Mouse (Mus musculus) liver, adult 2 months (tissue): ENCODE measurements at regions not wholly inside any gene's neighbourhood (a gene's known extent, or its start where the extent isn't known, plus 50 kb on each side); places are given as distances from the start of the nearest gene placed in this dataset.

Source experiments
- DNase-seq: peaks from one replicate; pipeline ENCODE4 v3.0.0-alpha.2; 2011; ENCODE audit warnings: low read depth, low spot score; ENCODE audit errors: extremely low read depth
- H3K27ac ChIP-seq: fragments of 200-500 bp; replicated peaks from 2 replicates; pipeline ENCODE4 v1.5.1; 2012; ENCODE audit warnings: low read depth, mild to moderate bottlenecking, control low read depth, inconsistent platforms, low read length; ENCODE audit not compliant: insufficient read depth
- H3K27me3 ChIP-seq: fragments of 200-500 bp; 2 replicates; pipeline ENCODE4 v1.6.1; 2012; ENCODE audit warnings: mild to moderate bottlenecking, moderate library complexity, low read length, inconsistent platforms; ENCODE audit not compliant: control insufficient read depth, insufficient read depth
- H3K36me3 ChIP-seq: fragments of 200-500 bp; 2 replicates; pipeline ENCODE4 v1.6.1; 2012; ENCODE audit warnings: low read length, inconsistent platforms; ENCODE audit not compliant: control insufficient read depth, insufficient read depth
- H3K4me1 ChIP-seq: fragments of 200-500 bp; 2 replicates; pipeline ENCODE4 v1.6.1; 2011; ENCODE audit warnings: low read length; ENCODE audit not compliant: control insufficient read depth, insufficient read depth
- H3K4me3 ChIP-seq: fragments of 200-500 bp; 2 replicates; pipeline ENCODE4 v1.5.1; 2011; ENCODE audit warnings: low read depth, mild to moderate bottlenecking, control low read depth, low read length, moderate library complexity; ENCODE audit not compliant: insufficient read depth
- H3K79me2 ChIP-seq: fragments of 200-500 bp; 2 replicates; pipeline ENCODE4 v1.6.1; 2012; ENCODE audit warnings: inconsistent platforms, mild to moderate bottlenecking, low read length, moderate library complexity; ENCODE audit not compliant: control insufficient read depth, insufficient read depth
- H3K9ac ChIP-seq: fragments of 200-500 bp; 2 replicates; pipeline ENCODE4 v1.6.1; 2012; ENCODE audit warnings: low read depth, mild to moderate bottlenecking, control low read depth, inconsistent platforms, low read length
- CTCF ChIP-seq: fragments of 200-500 bp; IDR thresholded peaks from 2 replicates; pipeline ENCODE4 v1.5.1; 2011; ENCODE audit warnings: low read depth, low read length, control low read depth
- POLR2A ChIP-seq: fragments of 200-500 bp; IDR thresholded peaks from 2 replicates; pipeline ENCODE4 v1.6.1; 2011; ENCODE audit warnings: low read length, control low read depth; ENCODE audit not compliant: insufficient read depth; ENCODE audit errors: extremely low read depth
- WGBS: fragments of 180-500 bp; shearing (Covaris S2); methylation state at CpG from one replicate; pipeline ENCODE4 v1.1.7; 2018; 5-methylcytosine and 5-hydroxymethylcytosine counted together

GRCm38 (mm10) chr19:32881443-32881842 lies 124.1 kb downstream of the Pten start:
- Histone ChIP-seq H3K9ac (no peak overlapping the region), H3K4me3 (no peak overlapping the region), H3K27ac (no peak overlapping the region), H3K36me3 (no peaks in the 10 kb centered on the region), H3K4me1 (no peaks in the 10 kb centered on the region), H3K27me3 (no peaks in the 10 kb centered on the region), H3K79me2 (no peaks in the 10 kb centered on the region)
- TF ChIP-seq POLR2A, result no peak
- TF ChIP-seq CTCF, result no peak
- no peak for DNase-seq
- 75% methylated on average over 3 of the region's 3 CpGs for WGBS

DNA sequence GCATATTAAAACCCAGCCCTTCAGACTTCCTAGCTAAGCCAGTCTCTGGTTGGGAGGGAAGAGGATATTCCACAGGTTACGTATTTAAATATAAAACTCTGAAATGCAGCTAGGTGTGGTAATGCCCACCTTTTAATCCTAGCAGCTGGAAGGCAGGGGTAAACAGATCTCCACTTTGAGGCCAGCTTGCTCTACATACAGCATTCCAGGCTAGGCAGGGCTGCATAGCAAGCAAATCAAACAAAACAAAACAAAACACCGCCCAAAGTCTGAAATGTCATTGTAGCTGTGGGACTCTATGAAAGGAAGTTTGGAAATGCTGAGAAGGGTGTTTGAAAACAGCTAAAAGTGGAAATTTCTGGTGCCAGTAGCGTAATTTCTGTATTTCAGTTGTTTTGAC lies 127.0 kb downstream of the Pten start:
- no peaks in the 10 kb centered on the region for H3K27me3 ChIP-seq
- WGBS, result 64% methylated on average over 3 of the region's 3 CpGs
- no peaks in the 10 kb centered on the region for H3K4me1 ChIP-seq
- no peak overlapping the region for H3K9ac ChIP-seq
- no peaks in the 10 kb centered on the region for H3K79me2 ChIP-seq
- TF ChIP-seq POLR2A (no peak), CTCF (no peak)
- H3K27ac ChIP-seq, result no peak overlapping the region
- H3K4me3 ChIP-seq, result no peak overlapping the region
- H3K36me3 ChIP-seq, result no peaks in the 10 kb centered on the region
- DNase-seq, result peak; percentile 36

GRCm38 (mm10) chr19:32885481-32886131 lies 128.3 kb downstream of the Pten start:
- H3K27me3 ChIP-seq, result no peaks in the 10 kb centered on the region
- H3K36me3 ChIP-seq, result no peaks in the 10 kb centered on the region
- H3K79me2 ChIP-seq, result no peaks in the 10 kb centered on the region
- 80% methylated on average over 12 of the region's 12 CpGs for WGBS
- no peaks in the 10 kb centered on the region for H3K4me1 ChIP-seq
- H3K27ac ChIP-seq, result no peak overlapping the region
- no peak overlapping the region for H3K9ac ChIP-seq
- no peak for DNase-seq
- TF ChIP-seq CTCF (no peak), POLR2A (no peak)
- no peak overlapping the region for H3K4me3 ChIP-seq

- WGBS, result 84% methylated on average over 7 of the region's 7 CpGs
- Histone ChIP-seq H3K27me3 (no peaks in the 10 kb centered on the region), H3K36me3 (no peaks in the 10 kb centered on the region), H3K4me3 (no peak overlapping the region), H3K27ac (no peak overlapping the region), H3K79me2 (no peaks in the 10 kb centered on the region), H3K4me1 (no peaks in the 10 kb centered on the region), H3K9ac (no peak overlapping the region)
- TF ChIP-seq POLR2A (no peak), CTCF (no peak)
- no peak for DNase-seq
These were observed 129.9 kb downstream of the Pten start for GRCm38 (mm10) chr19:32887190-32887589.

DNA sequence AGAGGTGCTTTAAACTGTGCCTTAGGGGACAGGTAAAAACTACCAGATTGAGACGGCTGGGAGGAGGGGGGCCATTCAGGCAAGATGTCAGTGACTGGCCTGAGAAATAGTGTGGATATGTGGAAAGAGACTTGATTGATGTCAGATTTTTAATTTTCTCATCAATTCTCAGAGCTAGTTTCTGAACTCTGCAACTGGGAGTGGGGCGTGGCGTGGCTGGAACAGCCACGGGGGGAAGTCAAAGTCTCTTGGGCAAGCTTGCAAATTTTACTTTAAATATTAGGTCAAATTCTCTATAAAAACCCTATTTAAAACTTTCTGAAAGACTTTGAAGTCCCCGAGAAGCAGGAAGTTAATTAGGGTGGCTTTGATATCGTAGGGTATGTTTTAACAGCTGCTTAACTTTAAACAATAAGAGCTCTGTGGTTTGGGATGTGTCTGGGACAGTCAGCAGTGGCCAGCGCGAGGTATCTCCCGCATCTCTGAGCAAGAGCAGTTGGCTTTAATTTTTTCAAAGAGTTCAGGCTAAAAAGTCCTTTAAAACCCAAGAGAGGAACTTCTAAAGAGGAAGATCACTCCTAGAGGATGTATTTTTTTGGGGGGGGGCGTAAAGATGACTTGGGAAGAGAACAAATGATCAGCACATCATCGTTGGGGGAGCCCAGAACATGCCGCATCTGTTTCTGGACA lies 131.5 kb downstream of the Pten start:
- Histone ChIP-seq H3K4me3 (no peak overlapping the region), H3K27me3 (no peaks in the 10 kb centered on the region), H3K4me1 (no peaks in the 10 kb centered on the region), H3K9ac (no peak overlapping the region), H3K79me2 (no peaks in the 10 kb centered on the region), H3K27ac (no peak overlapping the region), H3K36me3 (no peaks in the 10 kb centered on the region)
- WGBS, result 73% methylated on average over 12 of the region's 12 CpGs
- TF ChIP-seq POLR2A, result no peak
- no peak for TF ChIP-seq CTCF
- no peak for DNase-seq

GRCm38 (mm10) chr19:32890801-32891200 lies 133.5 kb downstream of the Pten start:
- H3K27ac ChIP-seq, result no peak overlapping the region
- H3K27me3 ChIP-seq, result no peaks in the 10 kb centered on the region
- TF ChIP-seq POLR2A (no peak), CTCF (no peak)
- H3K79me2 ChIP-seq, result no peaks in the 10 kb centered on the region
- no peaks in the 10 kb centered on the region for H3K36me3 ChIP-seq
- WGBS, result 88% methylated on average over 6 of the region's 6 CpGs
- no peak overlapping the region for H3K9ac ChIP-seq
- H3K4me3 ChIP-seq, result no peak overlapping the region
- H3K4me1 ChIP-seq, result no peaks in the 10 kb centered on the region
- DNase-seq, result no peak
